ENCODE assay signal across 1 mouse cellular context in genomic region chr8:84789855-84790486, GRCm38 (mm10).
TF ChIP-seq lines count a peak whose summit lies in the region.

No protein-coding gene starts in this region.

TF ChIP-seq in myocyte, 11 proteins besides CTCF, POLR2A, EP300 and RAD21:
- TF ChIP-seq POLR2AphosphoS2 (IDR thresholded peaks at IDR 0.05; ENCODE audit: insufficient read length, low read depth) (no peak), MYOG (IDR thresholded peaks at IDR 0.05; ENCODE audit: control insufficient read depth in 1 of 3, insufficient read depth in 1 of 3, insufficient read length in 2 of 3, low read depth in 2 of 3) (no peak), REST (IDR thresholded peaks at IDR 0.05; ENCODE audit: insufficient read depth, insufficient read length) (no peak), MAX (IDR thresholded peaks at IDR 0.05; ENCODE audit: low read depth) (no peak), USF1 (IDR thresholded peaks at IDR 0.05; ENCODE audit: low read depth) (no peak)
